Mouse (Mus musculus) liver, adult 10 weeks (tissue): ENCODE measurements around the gene Tac4. TPM values are rescaled to one million over a fixed set of nuclear protein-coding genes. Genes with fewer than 3 reads are reported as not detected.

Experiments
- polyA plus RNA-seq: library from polyadenylated mRNA; stranded (reverse); fragments of 350-450 nt; fragmentation: Illumina TruSeq; extraction: RNeasy Lipid Tissue Mini Kit (QIAGEN cat#74804); gene quantifications from one replicate; pipeline ENCODE4 v1.2.3, GENCODE M21; 2014; ENCODE audit warnings: low read depth, low replicate concordance

The Tac4 gene
- not detected for polyA plus RNA-seq

GRCm38 (mm10) chr11:95261178-95261751 lies at the start of gene Tac4:
Gene Tac4 (plus strand): TSS chr11:95261529.

GRCm38 (mm10) chr11:95310007-95310647 lies 48.8 kb downstream of the Tac4 start, which contains the start of gene Kat7:
Gene Kat7 (minus strand): TSS chr11:95310246.

Other genes with a start within 250 kb of the Tac4 start
- gene Pdk2, start 220.2 kb upstream of the Tac4 start, polyA plus RNA-seq = 12.4 TPM
- gene Itga3, start 184.7 kb upstream of the Tac4 start, polyA plus RNA-seq = 0.53 TPM
- not detected for gene Dlx3, start 141.4 kb upstream of the Tac4 start, polyA plus RNA-seq
- gene Dlx4, start 115.3 kb upstream of the Tac4 start, polyA plus RNA-seq = 0.24 TPM
- gene Kat7, start 48.7 kb downstream of the Tac4 start, polyA plus RNA-seq = 12.4 TPM
- gene Fam117a, start 75.5 kb downstream of the Tac4 start, polyA plus RNA-seq = 0.58 TPM
- 44.2 TPM for gene Slc35b1, start 123.2 kb downstream of the Tac4 start, polyA plus RNA-seq
- 84.3 TPM for gene Spop, start 152.6 kb downstream of the Tac4 start, polyA plus RNA-seq